Mouse (Mus musculus) CH12.LX (cell line): ENCODE results near the gene Vsir.

Experiments
- BHLHE40 ChIP-seq: IDR thresholded peaks from 2 replicates; pipeline ENCODE4 v1.6.1; 2011; ENCODE audit warnings: mild to moderate bottlenecking, low read depth, low read length, improper control_type of control experiment
- CTCF ChIP-seq, 2 experiments: IDR thresholded peaks in 1 of 2; conservative IDR thresholded peaks in 1 of 2; 2 replicates each; pipeline ENCODE4 v1.5.1; 2011 to 2012; ENCODE audit warnings: low read depth in 2 of 2, low read length in 2 of 2, improper control_type of control experiment in 1 of 2, inconsistent platforms in 1 of 2, mild to moderate bottlenecking in 1 of 2, moderate library complexity in 1 of 2
- ELF1 ChIP-seq: IDR thresholded peaks from 2 replicates; pipeline ENCODE4 v1.6.1; 2014; ENCODE audit warnings: low read depth, mild to moderate bottlenecking, inconsistent platforms, low read length, improper control_type of control experiment
- EP300 ChIP-seq: IDR thresholded peaks from 2 replicates; pipeline ENCODE4 v1.6.1; 2011; ENCODE audit warnings: low read length, improper control_type of control experiment
- ETS1 ChIP-seq: conservative IDR thresholded peaks from 2 replicates; pipeline ENCODE4 v1.6.1; 2012; ENCODE audit warnings: low read depth, mild to moderate bottlenecking, inconsistent platforms, low read length, improper control_type of control experiment, moderate library complexity
- GABPA ChIP-seq: IDR thresholded peaks from 2 replicates; pipeline ENCODE4 v1.6.1; 2012; ENCODE audit warnings: low read depth, low read length, improper control_type of control experiment, inconsistent platforms; ENCODE audit not compliant: insufficient replicate concordance
- MAZ ChIP-seq: IDR thresholded peaks from 2 replicates; pipeline ENCODE4 v1.6.1; 2012; ENCODE audit warnings: low read depth, mild to moderate bottlenecking, inconsistent platforms, low read length, improper control_type of control experiment, moderate library complexity
- POLR2A ChIP-seq: IDR thresholded peaks from 2 replicates; pipeline ENCODE4 v1.6.1; 2011; ENCODE audit warnings: low read depth, mild to moderate bottlenecking, improper control_type of control experiment, low read length
- USF1 ChIP-seq: IDR thresholded peaks from 2 replicates; pipeline ENCODE4 v1.6.1; 2014; ENCODE audit warnings: low read depth, mild to moderate bottlenecking, inconsistent platforms, low read length, improper control_type of control experiment
- USF2 ChIP-seq: conservative IDR thresholded peaks from 2 replicates; pipeline ENCODE4 v1.6.1; 2011; ENCODE audit warnings: low read depth, low read length, improper control_type of control experiment
- ZMIZ1 ChIP-seq: IDR thresholded peaks from 2 replicates; pipeline ENCODE4 v1.6.1; 2012; ENCODE audit warnings: low read depth, mild to moderate bottlenecking, inconsistent platforms, low read length, improper control_type of control experiment

DNA sequence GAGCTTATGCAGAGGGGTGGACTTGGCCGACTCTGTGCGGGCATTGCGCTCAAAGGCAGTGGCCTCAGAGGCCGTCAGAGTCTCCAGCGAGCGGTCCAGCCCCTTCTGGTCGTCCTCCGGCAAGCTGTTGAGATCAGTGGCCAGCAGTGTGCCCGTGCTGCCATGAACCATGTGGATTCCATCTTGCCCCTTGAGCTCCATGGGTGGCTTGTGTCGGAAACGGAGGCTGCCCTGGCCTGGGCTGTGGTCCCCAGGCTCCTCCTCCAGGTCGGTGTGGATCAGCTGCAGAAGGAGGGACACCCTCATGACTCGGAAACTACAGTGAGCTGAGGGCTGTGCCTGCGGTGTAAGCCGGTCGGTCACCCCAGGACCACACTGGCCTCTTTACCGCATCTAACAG, 43.2 kb upstream of the Vsir start:
- TF ChIP-seq GABPA (no peak), CTCF (conservative IDR thresholded peaks at IDR 0.05 in 1 of 2, IDR thresholded peaks at IDR 0.05 in 1 of 2; ENCODE audit: low read depth in 2 of 2, low read length in 2 of 2) (no peak), USF1 (no peak), BHLHE40 (no peak), EP300 (no peak), POLR2A (no peak), MAZ (no peak), ETS1 (no peak), ZMIZ1 (no peak), ELF1 (no peak), USF2 (no peak)
